Mouse (Mus musculus): ENCODE measurements around the gene Rgs7. TPM values are rescaled to one million over a fixed set of nuclear protein-coding genes. Genes with fewer than 3 reads are reported as not detected.

Gene Rgs7
- total RNA-seq, 2 experiments from 2014 or later: not detected

GRCm38 (mm10) chr1:175329934-175330471 lies 162.3 kb downstream of the Rgs7 start:
- no peak for ATAC-seq (replicated peaks; ENCODE audit: low FRiP score, poor library complexity, severe bottlenecking)

GRCm38 (mm10) chr1:175322781-175323180 lies 169.5 kb downstream of the Rgs7 start:
- ATAC-seq (replicated peaks; ENCODE audit: low FRiP score, poor library complexity, severe bottlenecking): no peak

- no peak for ATAC-seq (replicated peaks; ENCODE audit: low FRiP score, poor library complexity, severe bottlenecking)
Observed at GRCm38 (mm10) chr1:175319205-175319604, 173.1 kb downstream of the Rgs7 start.

- no peak for ATAC-seq (replicated peaks; ENCODE audit: low FRiP score, poor library complexity, severe bottlenecking)
Observed at GRCm38 (mm10) chr1:175317264-175317663, 175.0 kb downstream of the Rgs7 start.

- no peak for ATAC-seq (replicated peaks; ENCODE audit: low FRiP score, poor library complexity, severe bottlenecking)
Observed at GRCm38 (mm10) chr1:175307604-175308003, 184.7 kb downstream of the Rgs7 start.

- no peak for ATAC-seq (replicated peaks; ENCODE audit: low FRiP score, poor library complexity, severe bottlenecking)
Observed at GRCm38 (mm10) chr1:175300895-175301294, 191.4 kb downstream of the Rgs7 start.

- ATAC-seq (replicated peaks; ENCODE audit: low FRiP score, poor library complexity, severe bottlenecking): no peak
Observed at GRCm38 (mm10) chr1:175300404-175300803, 191.9 kb downstream of the Rgs7 start.

- no peak for ATAC-seq (replicated peaks; ENCODE audit: low FRiP score, poor library complexity, severe bottlenecking)
Observed at GRCm38 (mm10) chr1:175299603-175300397, 192.5 kb downstream of the Rgs7 start.

- ATAC-seq (replicated peaks; ENCODE audit: low FRiP score, poor library complexity, severe bottlenecking): no peak
Observed at GRCm38 (mm10) chr1:175296906-175297305, 195.4 kb downstream of the Rgs7 start.

GRCm38 (mm10) chr1:175290072-175290471 lies 202.2 kb downstream of the Rgs7 start:
- ATAC-seq (replicated peaks; ENCODE audit: low FRiP score, poor library complexity, severe bottlenecking): no peak

- no peak for ATAC-seq (replicated peaks; ENCODE audit: low FRiP score, poor library complexity, severe bottlenecking)
Observed at GRCm38 (mm10) chr1:175262341-175262740, 230.0 kb downstream of the Rgs7 start.

- ATAC-seq (replicated peaks; ENCODE audit: low FRiP score, poor library complexity, severe bottlenecking): no peak
Observed at GRCm38 (mm10) chr1:175259374-175259773, 232.9 kb downstream of the Rgs7 start.

GRCm38 (mm10) chr1:175255224-175255623 lies 237.1 kb downstream of the Rgs7 start:
- no peak for ATAC-seq (replicated peaks; ENCODE audit: low FRiP score, poor library complexity, severe bottlenecking)

GRCm38 (mm10) chr1:175254724-175255123 lies 237.6 kb downstream of the Rgs7 start:
- no peak for ATAC-seq (replicated peaks; ENCODE audit: low FRiP score, poor library complexity, severe bottlenecking)

GRCm38 (mm10) chr1:175242135-175242534 lies 250.2 kb downstream of the Rgs7 start:
- ATAC-seq (replicated peaks; ENCODE audit: low FRiP score, poor library complexity, severe bottlenecking): no peak

- ATAC-seq (replicated peaks; ENCODE audit: low FRiP score, poor library complexity, severe bottlenecking): no peak
Observed at GRCm38 (mm10) chr1:175240137-175240536, 252.2 kb downstream of the Rgs7 start.

- ATAC-seq (replicated peaks; ENCODE audit: low FRiP score, poor library complexity, severe bottlenecking): no peak
Observed at GRCm38 (mm10) chr1:175221593-175222500, 270.5 kb downstream of the Rgs7 start.

- ATAC-seq (replicated peaks; ENCODE audit: low FRiP score, poor library complexity, severe bottlenecking): no peak
Observed at GRCm38 (mm10) chr1:175219563-175219962, 272.7 kb downstream of the Rgs7 start.

- ATAC-seq (replicated peaks; ENCODE audit: low FRiP score, poor library complexity, severe bottlenecking): no peak
Observed at GRCm38 (mm10) chr1:175207004-175207403, 285.3 kb downstream of the Rgs7 start.

- no peak for ATAC-seq (replicated peaks; ENCODE audit: low FRiP score, poor library complexity, severe bottlenecking)
Observed at GRCm38 (mm10) chr1:175205633-175206032, 286.7 kb downstream of the Rgs7 start.

GRCm38 (mm10) chr1:175203544-175203943 lies 288.8 kb downstream of the Rgs7 start:
- ATAC-seq (replicated peaks; ENCODE audit: low FRiP score, poor library complexity, severe bottlenecking): no peak

Data from erythroblast, adult 5-6 weeks (primary cell).